Mouse (Mus musculus) liver, embryonic 14.5 days (tissue): ENCODE results near the gene Atp6v1g1.

Experiments
- CTCF ChIP-seq: IDR thresholded peaks from 2 replicates; pipeline ENCODE4 v1.5.1; 2016; ENCODE audit warnings: antibody characterized with exemption, low read depth, control low read depth
- EP300 ChIP-seq: IDR thresholded peaks from 2 replicates; pipeline ENCODE4 v1.6.1; 2016; ENCODE audit warnings: antibody characterized with exemption, low read depth

GRCm38 (mm10) chr4:63589987-63590386, 45.4 kb downstream of the Atp6v1g1 start:
- TF ChIP-seq CTCF (no peak), EP300 (no peak)
